Mouse (Mus musculus): Measurements from ENCODE around the gene P2rx7. TPM values are rescaled to one million over a fixed set of nuclear protein-coding genes. Genes with fewer than 3 reads are reported as not detected.
"Not testable (repeated sequence)": the region's sequence is repeated elsewhere in the genome, so short reads cannot be mapped to it uniquely, and the experiment has no call there.

Gene P2rx7
- polyA plus RNA-seq, 1 experiment from 2014 or later = 1.8 TPM

GRCm38 (mm10) chr5:122638296-122638695 lies 5.4 kb upstream of the P2rx7 start:
- Histone ChIP-seq H3K9me3 (ENCODE audit: control insufficient read depth, low read length) (no peaks in the 10 kb centered on the region), H3K27ac (ENCODE audit: low read depth) (no peak overlapping the region), H3K9ac (ENCODE audit: low read length) (no peak overlapping the region), H3K4me1 (replicated peaks; ENCODE audit: control insufficient read depth, insufficient read depth, low read length) (no peaks in the 10 kb centered on the region), H3K27me3 (replicated peaks; ENCODE audit: control insufficient read depth, insufficient read depth, low read length) (no peaks in the 10 kb centered on the region), H3K4me2 (ENCODE audit: low read length) (no peak overlapping the region), H3K36me3 (ENCODE audit: control insufficient read depth, insufficient read depth, low read length) (no peaks in the 10 kb centered on the region), H3K4me3 (ENCODE audit: low read depth, low read length) (no peak overlapping the region)
- 65% methylated on average over 2 of the region's 2 CpGs for WGBS
- ATAC-seq (replicated peaks; ENCODE audit: low FRiP score, low TSS enrichment, low read depth) = no peak
- no peak for DNase-seq (ENCODE audit: low spot score)

DNA sequence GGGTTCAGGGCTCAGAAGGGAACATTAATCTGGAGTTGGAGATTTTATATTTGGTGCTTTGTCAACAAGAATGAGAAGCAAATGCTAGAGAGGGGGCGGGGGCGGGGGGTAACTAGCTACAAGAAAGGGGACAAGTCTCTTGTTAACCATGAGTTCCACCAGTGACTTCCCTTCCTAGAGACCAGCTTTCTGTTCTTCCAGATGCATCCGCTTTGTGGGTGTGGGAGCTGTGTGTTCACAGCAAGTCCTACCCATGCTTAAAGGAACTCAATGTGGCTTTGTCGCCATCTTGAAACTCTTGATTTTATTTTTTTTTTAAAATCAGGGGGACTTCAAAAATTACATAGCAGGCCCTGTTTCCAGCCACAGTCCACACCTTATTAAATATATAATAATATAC lies 4.2 kb upstream of the P2rx7 start:
- Histone ChIP-seq H3K9me3 (ENCODE audit: control insufficient read depth, low read length) (no peaks in the 10 kb centered on the region), H3K4me3 (ENCODE audit: low read depth, low read length) (no peak overlapping the region), H3K9ac (ENCODE audit: low read length) (no peak overlapping the region), H3K27ac (ENCODE audit: low read depth) (no peak overlapping the region), H3K4me2 (ENCODE audit: low read length) (no peak overlapping the region), H3K4me1 (replicated peaks; ENCODE audit: control insufficient read depth, insufficient read depth, low read length) (peaks cover 4% of the 10 kb centered on the region; the same call in 1 of the 2 replicates), H3K27me3 (replicated peaks; ENCODE audit: control insufficient read depth, insufficient read depth, low read length) (no peaks in the 10 kb centered on the region), H3K36me3 (ENCODE audit: control insufficient read depth, insufficient read depth, low read length) (no peaks in the 10 kb centered on the region)
- DNase-seq (ENCODE audit: low spot score) = no peak
- no peak for ATAC-seq (replicated peaks; ENCODE audit: low FRiP score, low TSS enrichment, low read depth)
- WGBS = 95% methylated on average over 4 of the region's 4 CpGs

DNA sequence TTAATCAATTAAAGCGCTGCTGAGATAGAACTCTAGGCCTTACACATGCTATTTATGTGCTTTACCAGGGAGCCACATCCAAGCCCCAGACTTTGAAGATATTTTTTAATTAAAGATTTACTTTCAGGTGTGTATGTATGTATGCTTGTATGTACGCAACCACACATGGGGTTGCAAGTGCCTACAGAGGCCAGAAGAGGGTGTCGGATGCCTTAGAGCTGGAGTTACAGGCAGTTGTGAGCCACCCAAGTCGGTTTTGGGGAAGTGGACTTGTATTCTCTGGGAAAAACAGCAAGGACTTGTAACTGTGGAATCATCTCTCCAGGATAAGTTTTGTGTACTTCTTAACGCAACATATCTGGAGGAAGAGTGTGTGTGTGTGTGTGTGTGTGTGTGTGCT lies 3.7 kb upstream of the P2rx7 start:
- Histone ChIP-seq H3K9me3 (ENCODE audit: control insufficient read depth, low read length) (no peaks in the 10 kb centered on the region), H3K4me1 (replicated peaks; ENCODE audit: control insufficient read depth, insufficient read depth, low read length) (peaks cover 4% of the 10 kb centered on the region; the same call in 1 of the 2 replicates), H3K4me2 (ENCODE audit: low read length) (no peak overlapping the region), H3K36me3 (ENCODE audit: control insufficient read depth, insufficient read depth, low read length) (no peaks in the 10 kb centered on the region), H3K9ac (ENCODE audit: low read length) (no peak overlapping the region), H3K27me3 (replicated peaks; ENCODE audit: control insufficient read depth, insufficient read depth, low read length) (no peaks in the 10 kb centered on the region), H3K27ac (ENCODE audit: low read depth) (no peak overlapping the region), H3K4me3 (ENCODE audit: low read depth, low read length) (no peak overlapping the region)
- 88% methylated on average over 5 of the region's 5 CpGs for WGBS
- ATAC-seq (replicated peaks; ENCODE audit: low FRiP score, low TSS enrichment, low read depth) (no peak), DNase-seq (ENCODE audit: low spot score) (no peak)

DNA sequence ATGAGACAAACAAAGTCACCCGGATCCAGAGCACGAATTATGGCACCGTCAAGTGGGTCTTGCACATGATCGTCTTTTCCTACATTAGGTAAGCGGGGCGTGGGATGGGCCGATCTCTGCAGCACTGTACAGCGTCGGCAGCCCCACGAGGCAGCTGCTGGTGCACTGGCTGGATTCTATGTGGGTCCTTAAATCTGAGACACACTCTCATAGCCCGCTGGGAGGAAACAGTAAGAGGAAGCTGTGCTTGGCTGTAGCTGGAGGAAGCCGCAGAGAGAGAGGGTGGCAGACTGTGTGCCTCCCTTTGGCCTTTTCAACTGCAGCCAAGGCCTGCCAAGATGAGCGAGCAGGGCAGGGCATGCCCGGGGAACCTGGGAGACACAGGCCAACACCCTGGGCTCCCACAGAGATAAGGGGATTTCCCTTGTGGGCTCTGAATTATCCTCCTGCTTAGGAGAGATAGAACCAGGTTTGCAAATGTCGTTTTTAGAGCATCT lies 448 bp downstream of the P2rx7 start:
- Histone ChIP-seq H3K4me3 (ENCODE audit: low read depth, low read length) (no peak overlapping the region), H3K9me3 (ENCODE audit: control insufficient read depth, low read length) (no peaks in the 10 kb centered on the region), H3K36me3 (ENCODE audit: control insufficient read depth, insufficient read depth, low read length) (no peaks in the 10 kb centered on the region), H3K9ac (ENCODE audit: low read length) (no peak overlapping the region), H3K4me2 (ENCODE audit: low read length) (peak overlapping the region; percentile 11; the same call in 1 of the 2 replicates), H3K4me1 (replicated peaks; ENCODE audit: control insufficient read depth, insufficient read depth, low read length) (peaks cover 4% of the 10 kb centered on the region; the same call in 1 of the 2 replicates), H3K27me3 (replicated peaks; ENCODE audit: control insufficient read depth, insufficient read depth, low read length) (no peaks in the 10 kb centered on the region), H3K27ac (ENCODE audit: low read depth) (no peak overlapping the region)
- WGBS = 55% methylated on average over 15 of the region's 15 CpGs
- DNase-seq (ENCODE audit: low spot score) (no peak), ATAC-seq (replicated peaks; ENCODE audit: low FRiP score, low TSS enrichment, low read depth) (no peak)

- H3K36me3 ChIP-seq (ENCODE audit: control insufficient read depth, insufficient read depth, low read length) = no peaks in the 10 kb centered on the region
- no peak for ATAC-seq (replicated peaks; ENCODE audit: low FRiP score, low TSS enrichment, low read depth)
- DNase-seq (ENCODE audit: low spot score) = no peak
- no peaks in the 10 kb centered on the region for H3K9me3 ChIP-seq (ENCODE audit: control insufficient read depth, low read length)
- no peaks in the 10 kb centered on the region for H3K27me3 ChIP-seq (replicated peaks; ENCODE audit: control insufficient read depth, insufficient read depth, low read length)
- no peak overlapping the region for H3K27ac ChIP-seq (ENCODE audit: low read depth)
- no peak overlapping the region for H3K4me2 ChIP-seq (ENCODE audit: low read length)
- peaks cover 4% of the 10 kb centered on the region; the same call in 1 of the 2 replicates for H3K4me1 ChIP-seq (replicated peaks; ENCODE audit: control insufficient read depth, insufficient read depth, low read length)
- H3K4me3 ChIP-seq (ENCODE audit: low read depth, low read length) = no peak overlapping the region
- H3K9ac ChIP-seq (ENCODE audit: low read length) = no peak overlapping the region
- 80% methylated on average over 6 of the region's 6 CpGs for WGBS
These were observed 1.6 kb downstream of the P2rx7 start for GRCm38 (mm10) chr5:122645290-122645689.

DNA sequence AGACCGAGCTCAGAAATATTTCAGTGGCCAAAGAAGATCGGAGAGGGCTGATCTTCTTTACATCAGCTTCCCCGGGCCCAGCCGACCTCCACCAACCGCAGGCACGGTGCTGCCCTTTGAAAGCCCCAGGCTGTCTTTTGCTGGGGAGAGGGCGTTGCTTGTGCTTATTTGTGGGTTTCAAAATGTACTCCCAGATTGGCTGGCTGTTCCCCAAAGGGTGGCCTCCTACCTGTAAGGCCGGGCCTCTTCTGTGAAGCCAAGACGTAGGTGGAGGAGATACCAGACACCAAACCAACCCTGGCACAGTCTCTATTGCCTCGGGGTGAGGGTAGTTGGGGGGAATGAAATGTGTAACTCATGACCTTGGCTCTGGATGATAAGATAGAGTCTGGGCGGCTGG lies 2.3 kb downstream of the P2rx7 start:
- H3K4me3 ChIP-seq (ENCODE audit: low read depth, low read length) = no peak overlapping the region
- no peak overlapping the region for H3K27ac ChIP-seq (ENCODE audit: low read depth)
- DNase-seq (ENCODE audit: low spot score) (no peak), ATAC-seq (replicated peaks; ENCODE audit: low FRiP score, low TSS enrichment, low read depth) (no peak)
- H3K27me3 ChIP-seq (replicated peaks; ENCODE audit: control insufficient read depth, insufficient read depth, low read length) = no peaks in the 10 kb centered on the region
- no peaks in the 10 kb centered on the region for H3K36me3 ChIP-seq (ENCODE audit: control insufficient read depth, insufficient read depth, low read length)
- H3K9me3 ChIP-seq (ENCODE audit: control insufficient read depth, low read length) = no peaks in the 10 kb centered on the region
- 86% methylated on average over 11 of the region's 11 CpGs for WGBS
- H3K9ac ChIP-seq (ENCODE audit: low read length) = no peak overlapping the region
- H3K4me1 ChIP-seq (replicated peaks; ENCODE audit: control insufficient read depth, insufficient read depth, low read length) = peaks cover 4% of the 10 kb centered on the region; the same call in 1 of the 2 replicates
- no peak overlapping the region for H3K4me2 ChIP-seq (ENCODE audit: low read length)

- Histone ChIP-seq H3K4me1 (replicated peaks; ENCODE audit: control insufficient read depth, insufficient read depth, low read length) (peaks cover 4% of the 10 kb centered on the region; the same call in 1 of the 2 replicates), H3K27ac (ENCODE audit: low read depth) (no peak overlapping the region), H3K9ac (ENCODE audit: low read length) (no peak overlapping the region), H3K27me3 (replicated peaks; ENCODE audit: control insufficient read depth, insufficient read depth, low read length) (no peaks in the 10 kb centered on the region), H3K4me2 (ENCODE audit: low read length) (no peak overlapping the region), H3K9me3 (ENCODE audit: control insufficient read depth, low read length) (no peaks in the 10 kb centered on the region), H3K36me3 (ENCODE audit: control insufficient read depth, insufficient read depth, low read length) (no peaks in the 10 kb centered on the region), H3K4me3 (ENCODE audit: low read depth, low read length) (no peak overlapping the region)
- 55% methylated on average over 9 of the region's 9 CpGs for WGBS
- no peak for DNase-seq (ENCODE audit: low spot score)
- no peak for ATAC-seq (replicated peaks; ENCODE audit: low FRiP score, low TSS enrichment, low read depth)
These were observed 3.7 kb downstream of the P2rx7 start for GRCm38 (mm10) chr5:122647256-122647924.

DNA sequence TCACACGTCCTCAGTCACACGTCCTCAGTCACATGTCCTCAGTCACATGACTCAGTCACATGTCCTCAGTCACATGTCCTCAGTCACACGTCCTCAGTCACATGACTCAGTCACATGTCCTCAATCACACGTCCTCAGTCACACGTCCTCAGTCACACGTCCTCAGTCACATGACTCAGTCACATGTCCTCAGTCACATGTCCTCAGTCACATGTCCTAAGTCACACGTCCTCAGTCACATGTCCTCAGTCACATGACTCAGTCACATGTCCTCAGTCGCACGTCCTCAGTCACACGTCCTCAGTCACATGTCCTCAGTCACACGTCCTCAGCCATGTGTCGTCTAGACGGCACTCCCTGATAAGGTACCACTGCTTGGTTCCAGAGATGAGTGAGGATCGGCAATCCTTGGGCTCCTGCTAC lies 4.3 kb downstream of the P2rx7 start:
- not testable (repeated sequence) for H3K36me3 ChIP-seq (ENCODE audit: control insufficient read depth, insufficient read depth, low read length); H3K9ac ChIP-seq (ENCODE audit: low read length); H3K4me3 ChIP-seq (ENCODE audit: low read depth, low read length); H3K27ac ChIP-seq (ENCODE audit: low read depth); H3K9me3 ChIP-seq (ENCODE audit: control insufficient read depth, low read length); H3K4me1 ChIP-seq (replicated peaks; ENCODE audit: control insufficient read depth, insufficient read depth, low read length); ATAC-seq (replicated peaks; ENCODE audit: low FRiP score, low TSS enrichment, low read depth); DNase-seq (ENCODE audit: low spot score); H3K27me3 ChIP-seq (replicated peaks; ENCODE audit: control insufficient read depth, insufficient read depth, low read length); H3K4me2 ChIP-seq (ENCODE audit: low read length)
- 97% methylated on average over 14 of the region's 14 CpGs for WGBS

GRCm38 (mm10) chr5:122649264-122649663 lies 5.6 kb downstream of the P2rx7 start:
- ATAC-seq (replicated peaks; ENCODE audit: low FRiP score, low TSS enrichment, low read depth) (no peak), DNase-seq (ENCODE audit: low spot score) (no peak)
- Histone ChIP-seq H3K27ac (ENCODE audit: low read depth) (no peak overlapping the region), H3K27me3 (replicated peaks; ENCODE audit: control insufficient read depth, insufficient read depth, low read length) (no peaks in the 10 kb centered on the region), H3K36me3 (ENCODE audit: control insufficient read depth, insufficient read depth, low read length) (no peaks in the 10 kb centered on the region), H3K9me3 (ENCODE audit: control insufficient read depth, low read length) (no peaks in the 10 kb centered on the region), H3K4me3 (ENCODE audit: low read depth, low read length) (no peak overlapping the region), H3K4me2 (ENCODE audit: low read length) (no peak overlapping the region), H3K9ac (ENCODE audit: low read length) (no peak overlapping the region), H3K4me1 (replicated peaks; ENCODE audit: control insufficient read depth, insufficient read depth, low read length) (peaks cover 12% of the 10 kb centered on the region)
- WGBS = 78% methylated on average over 8 of the region's 8 CpGs

All from intestine, embryonic 14.5 days (tissue).